In the genomic region with DNA sequence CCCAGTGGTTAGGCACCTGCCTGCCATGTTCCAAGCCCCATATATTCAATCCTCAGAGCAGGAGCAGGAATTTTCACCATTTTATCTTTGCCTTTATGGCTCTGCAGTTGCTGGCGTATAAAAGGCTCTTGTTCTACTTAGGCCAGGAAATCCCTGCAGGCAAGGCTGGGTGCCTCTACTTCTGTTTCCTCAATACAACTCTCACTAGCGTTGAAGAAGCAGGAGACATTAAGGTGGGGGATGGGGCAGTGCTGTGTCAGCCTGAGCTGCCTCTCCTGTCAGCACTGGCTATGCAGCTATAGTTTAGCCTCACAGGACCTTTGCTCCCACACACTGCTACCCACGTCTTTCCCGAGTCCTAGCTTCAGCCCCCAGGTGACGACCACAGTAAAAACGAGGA, we compare ENCODE assay signal across 12 mouse cellular contexts. TPM values are rescaled to one million over a fixed set of nuclear protein-coding genes. Genes with fewer than 3 reads are reported as not detected.
A peak's percentile ranks its signal among the peaks of the same experiment; 100 is the strongest.
DNase-seq lines count a peak whose midpoint lies in the region; ATAC-seq and TF ChIP-seq lines count a peak whose summit lies in the region.
"Had no signal": no experiment of that assay in that cellular context is flagged by ENCODE, and none has a peak within 500 bp of the region (broad histone marks: within the 10 kb centered on the region; RNA-seq: fewer than 3 reads in every experiment).

No protein-coding gene starts in this region.

- WGBS in hindbrain, embryonic 12.5 days: 75% methylated on average over 6 of the region's 6 CpGs
- WGBS in hindbrain, embryonic 13.5 days: 72% methylated on average over 6 of the region's 6 CpGs
- 75% methylated on average over 6 of the region's 6 CpGs for WGBS in liver, adult 2 months

- peak; percentile 47 for DNase-seq in 416B (ENCODE audit: low read depth)
- peak; percentile 24 for DNase-seq in liver, adult 2 months (ENCODE audit: extremely low read depth, low read depth, low spot score)
- no peak for DNase-seq in right cerebral cortex, postnatal 4 days
- DNase-seq in left cerebral cortex, adult 18-20 months (ENCODE audit: low spot score in 2 of 2): no peak
- DNase-seq in urinary bladder, postnatal 14 days (ENCODE audit: low spot score): no peak
- DNase-seq: cerebellum, postnatal 36 days had no signal

- no peak for TF ChIP-seq POLR2A in liver, adult 2 months (IDR thresholded peaks at IDR 0.05; ENCODE audit: extremely low read depth, insufficient read depth, low read length)

- H3K4me3 ChIP-seq in hindbrain, embryonic 12.5 days: no peak overlapping the region
- no peak overlapping the region for H3K4me3 ChIP-seq in hindbrain, embryonic 13.5 days
- H3K4me3 ChIP-seq in brown adipose tissue, adult 24 weeks (ENCODE audit: insufficient read depth, low read depth, low read length): no peak overlapping the region
- H3K4me3 ChIP-seq in liver, adult 2 months (ENCODE audit: insufficient read depth, low read depth, low read length): no peak overlapping the region
- H3K4me3 ChIP-seq: forebrain, embryonic 15.5 days; left cerebral cortex, adult 2 months had no signal

- no peak for TF ChIP-seq CTCF in liver, adult 2 months (IDR thresholded peaks at IDR 0.05; ENCODE audit: low read depth, low read length)

- no peak overlapping the region for H3K4me2 ChIP-seq in hindbrain, embryonic 12.5 days (replicated peaks)
- no peak overlapping the region for H3K4me2 ChIP-seq in hindbrain, embryonic 13.5 days
- H3K4me2 ChIP-seq: forebrain, embryonic 15.5 days had no signal

- no peak overlapping the region for H3K9ac ChIP-seq in hindbrain, embryonic 12.5 days
- H3K9ac ChIP-seq in hindbrain, embryonic 13.5 days: no peak overlapping the region
- H3K9ac ChIP-seq in liver, adult 2 months (ENCODE audit: low read depth, low read length): no peak overlapping the region
- H3K9ac ChIP-seq: forebrain, embryonic 15.5 days had no signal

- no peaks in the 10 kb centered on the region for H3K9me3 ChIP-seq in hindbrain, embryonic 12.5 days (replicated peaks)
- no peaks in the 10 kb centered on the region for H3K9me3 ChIP-seq in hindbrain, embryonic 13.5 days
- H3K9me3 ChIP-seq: forebrain, embryonic 15.5 days had no signal

- peak overlapping the region; percentile 37; the same call in 1 of the 2 replicates for H3K27ac ChIP-seq in hindbrain, embryonic 12.5 days
- no peak overlapping the region for H3K27ac ChIP-seq in hindbrain, embryonic 13.5 days
- peak overlapping the region; percentile 80 for H3K27ac ChIP-seq in brown adipose tissue, adult 24 weeks (replicated peaks; ENCODE audit: low read depth, low read length)
- peak overlapping the region; percentile 7 for H3K27ac ChIP-seq in liver, adult 2 months (replicated peaks; ENCODE audit: insufficient read depth, low read depth, low read length)
- H3K27ac ChIP-seq: forebrain, embryonic 15.5 days; left cerebral cortex, adult 2 months had no signal

- H3K4me1 ChIP-seq in hindbrain, embryonic 12.5 days: no peaks in the 10 kb centered on the region; the same call in 1 of the 2 replicates
- no peaks in the 10 kb centered on the region; the same call in 1 of the 2 replicates for H3K4me1 ChIP-seq in hindbrain, embryonic 13.5 days (replicated peaks)
- peaks cover 12% of the 10 kb centered on the region; the same call in 1 of the 2 replicates for H3K4me1 ChIP-seq in brown adipose tissue, adult 24 weeks (ENCODE audit: control insufficient read depth, insufficient read depth, insufficient read length, low read length)
- peaks cover 3% of the 10 kb centered on the region for H3K4me1 ChIP-seq in liver, adult 2 months (ENCODE audit: control insufficient read depth, insufficient read depth, low read length)
- H3K4me1 ChIP-seq: forebrain, embryonic 15.5 days had no signal

- peaks cover 31% of the 10 kb centered on the region for H3K36me3 ChIP-seq in hindbrain, embryonic 12.5 days
- H3K36me3 ChIP-seq in hindbrain, embryonic 13.5 days: peaks cover 9% of the 10 kb centered on the region
- H3K36me3 ChIP-seq in liver, adult 2 months (ENCODE audit: control insufficient read depth, insufficient read depth, low read length): peaks cover 48% of the 10 kb centered on the region

- H3K79me2 ChIP-seq in liver, adult 2 months (ENCODE audit: control insufficient read depth, insufficient read depth, low read length): no peaks in the 10 kb centered on the region

- H3K27me3 ChIP-seq in hindbrain, embryonic 12.5 days: no peaks in the 10 kb centered on the region
- H3K27me3 ChIP-seq in hindbrain, embryonic 13.5 days: no peaks in the 10 kb centered on the region
- no peaks in the 10 kb centered on the region for H3K27me3 ChIP-seq in liver, adult 2 months (ENCODE audit: control insufficient read depth, insufficient read depth, low read length)
- H3K27me3 ChIP-seq: forebrain, embryonic 15.5 days had no signal

- ATAC-seq in hindbrain, embryonic 12.5 days (ENCODE audit: low FRiP score): no peak
- no peak for ATAC-seq in hindbrain, embryonic 13.5 days (ENCODE audit: low FRiP score)
- ATAC-seq: forebrain, embryonic 15.5 days; midbrain, embryonic 16.5 days had no signal

RNA-seq across cellular contexts. Expression of a gene that starts 17.8 kb away (rescaled TPM):
- polyA plus RNA-seq in hindbrain, embryonic 12.5 days (2016; fragmentation: Nextera tagmentation; extraction: Ambion mirVana): 9.8 and 10.1 TPM in 2 replicates
- polyA plus RNA-seq in hindbrain, embryonic 13.5 days (2015; fragmentation: Nextera tagmentation; extraction: Ambion mirVana): 4.0 and 4.7 TPM in 2 replicates
- polyA plus RNA-seq in brown adipose tissue, adult 24 weeks (2012; ENCODE audit: insufficient read depth, insufficient read length, missing spikeins): 6.6 and 9.4 TPM in 2 replicates
- 7.4 and 8.9 TPM in 2 replicates for total RNA-seq in liver, adult 2 months (2014; rRNA removed)
- polyA plus RNA-seq in liver, adult 2 months (2012; rRNA removed): 13.8 and 15.2 TPM in 2 replicates
- 10 to 100 TPM; 17.2 to 17.7 TPM for total RNA-seq in left cerebral cortex, adult 18-20 months (2021)

RNA-seq across cellular contexts. Expression of a gene that starts 21.2 kb away (rescaled TPM):
- 63.0 and 67.8 TPM in 2 replicates for polyA plus RNA-seq in hindbrain, embryonic 12.5 days (2016; fragmentation: Nextera tagmentation; extraction: Ambion mirVana)
- polyA plus RNA-seq in hindbrain, embryonic 13.5 days (2015; fragmentation: Nextera tagmentation; extraction: Ambion mirVana): 105 and 116 TPM in 2 replicates
- polyA plus RNA-seq in brown adipose tissue, adult 24 weeks (2012; ENCODE audit: insufficient read depth, insufficient read length, missing spikeins): 7.9 and 8.1 TPM in 2 replicates
- 5.4 and 5.8 TPM in 2 replicates for total RNA-seq in liver, adult 2 months (2014; rRNA removed)
- 7.8 and 8.1 TPM in 2 replicates for polyA plus RNA-seq in liver, adult 2 months (2012; rRNA removed)
- 10 to 100 TPM; 67.9 to 69.7 TPM for total RNA-seq in left cerebral cortex, adult 18-20 months (2021)

RNA-seq across cellular contexts. Expression of a gene that starts 27.6 kb away (rescaled TPM):
- 9.2 and 10.4 TPM in 2 replicates for polyA plus RNA-seq in hindbrain, embryonic 12.5 days (2016; fragmentation: Nextera tagmentation; extraction: Ambion mirVana)
- polyA plus RNA-seq in hindbrain, embryonic 13.5 days (2015; fragmentation: Nextera tagmentation; extraction: Ambion mirVana): 11.1 and 11.3 TPM in 2 replicates
- 0.29 and 1.8 TPM in 2 replicates for polyA plus RNA-seq in brown adipose tissue, adult 24 weeks (2012; ENCODE audit: insufficient read depth, insufficient read length, missing spikeins)
- 0.07 TPM in 1 of 2 replicates, not detected in the other for total RNA-seq in liver, adult 2 months (2014; rRNA removed)
- not detected in 2 replicates for polyA plus RNA-seq in liver, adult 2 months (2012; rRNA removed)
- 10 to 100 TPM; 71.2 to 72.3 TPM for total RNA-seq in left cerebral cortex, adult 18-20 months (2021)

RNA-seq across cellular contexts. Expression of a gene that starts 27.6 kb away (rescaled TPM):
- polyA plus RNA-seq in hindbrain, embryonic 12.5 days (2016; fragmentation: Nextera tagmentation; extraction: Ambion mirVana): 47.8 and 59.3 TPM in 2 replicates
- polyA plus RNA-seq in hindbrain, embryonic 13.5 days (2015; fragmentation: Nextera tagmentation; extraction: Ambion mirVana): 40.9 and 43.7 TPM in 2 replicates
- polyA plus RNA-seq in brown adipose tissue, adult 24 weeks (2012; ENCODE audit: insufficient read depth, insufficient read length, missing spikeins): 8.8 and 17.5 TPM in 2 replicates
- total RNA-seq in liver, adult 2 months (2014; rRNA removed): 1.4 and 1.5 TPM in 2 replicates
- 6.8 and 7.7 TPM in 2 replicates for polyA plus RNA-seq in liver, adult 2 months (2012; rRNA removed)
- 10 to 100 TPM; 16.5 to 17.4 TPM for total RNA-seq in left cerebral cortex, adult 18-20 months (2021)

Comparison
In these comparisons a context has a peak if more than half of its experiments do, and no peak if none do; other contexts are left out.
1. DNase-seq: peak in 416B (single experiment) and liver, adult 2 months (single experiment); none in right cerebral cortex, postnatal 4 days (single experiment), left cerebral cortex, adult 18-20 months (0 of 2) and urinary bladder, postnatal 14 days (single experiment).